Mouse (Mus musculus) MEL (cell line): Measurements from ENCODE around the gene Tmem145. TPM values are rescaled to one million over a fixed set of nuclear protein-coding genes. Genes with fewer than 3 reads are reported as not detected.

Experiments
- DNase-seq: peaks from one replicate; pipeline ENCODE4 v3.0.0; 2011; ENCODE audit warnings: low read depth, low spot score
- H3K27ac ChIP-seq: 2 replicates; pipeline ENCODE4 v1.5.1; 2012; ENCODE audit warnings: low read depth, mild to moderate bottlenecking, control low read depth, low read length, moderate library complexity; ENCODE audit not compliant: control insufficient read depth
- H3K27me3 ChIP-seq, 2 experiments: fragments of 150-350 bp in 1 of 2; sonication (generic) in 1 of 2; 2 replicates each; pipeline ENCODE4 v1.6.1; 2012; ENCODE audit warnings: low read length in 2 of 2, mild to moderate bottlenecking in 2 of 2, improper control_type of control experiment in 1 of 2, moderate library complexity in 1 of 2; ENCODE audit not compliant: insufficient read depth in 2 of 2, control insufficient read depth in 1 of 2
- H3K36me3 ChIP-seq, 2 experiments: 2 replicates each; pipeline ENCODE4 v1.6.1; 2012 to 2014; ENCODE audit warnings: low read length in 2 of 2, improper control_type of control experiment in 1 of 2, inconsistent platforms in 1 of 2, mild to moderate bottlenecking in 1 of 2; ENCODE audit not compliant: insufficient read depth in 2 of 2, control insufficient read depth in 1 of 2
- H3K4me1 ChIP-seq, 2 experiments: fragments of 150-350 bp in 1 of 2; sonication (generic) in 1 of 2; 2 replicates each; pipeline ENCODE4 v1.6.1; 2012; ENCODE audit warnings: low read length in 2 of 2, improper control_type of control experiment in 1 of 2, mild to moderate bottlenecking in 1 of 2; ENCODE audit not compliant: insufficient read depth in 2 of 2, control insufficient read depth in 1 of 2
- H3K4me3 ChIP-seq, 2 experiments: fragments of 150-350 bp in 1 of 2; sonication (generic) in 1 of 2; 2 replicates each; pipeline ENCODE4 v1.5.1; 2012; ENCODE audit warnings: low read depth in 2 of 2, low read length in 2 of 2, mild to moderate bottlenecking in 2 of 2, moderate library complexity in 2 of 2, control low read depth in 1 of 2, improper control_type of control experiment in 1 of 2; ENCODE audit not compliant: control insufficient read depth in 1 of 2, insufficient read depth in 1 of 2
- H3K79me2 ChIP-seq: 2 replicates; pipeline ENCODE4 v1.6.1; 2012; ENCODE audit warnings: mild to moderate bottlenecking, low read length, moderate library complexity; ENCODE audit not compliant: control insufficient read depth, poor library complexity, insufficient read depth
- H3K9ac ChIP-seq: 2 replicates; pipeline ENCODE4 v1.6.1; 2012; ENCODE audit warnings: low read depth, mild to moderate bottlenecking, control low read depth, low read length, moderate library complexity; ENCODE audit not compliant: control insufficient read depth, poor library complexity, severe bottlenecking
- H3K9me3 ChIP-seq: fragments of 150-350 bp; sonication (generic); replicated peaks from 2 replicates; pipeline ENCODE4 v1.6.1; 2012; ENCODE audit warnings: mild to moderate bottlenecking, low read length, improper control_type of control experiment, moderate library complexity; ENCODE audit not compliant: insufficient read depth
- CTCF ChIP-seq, 3 experiments: IDR thresholded peaks in 2 of 3; conservative IDR thresholded peaks in 1 of 3; 2 replicates each; pipeline ENCODE4 v1.5.1; 2011 to 2012; ENCODE audit warnings: low read length in 3 of 3, low read depth in 2 of 3, mild to moderate bottlenecking in 2 of 3, improper control_type of control experiment in 1 of 3, inconsistent platforms in 1 of 3, mixed read lengths in 1 of 3, moderate library complexity in 1 of 3; ENCODE audit not compliant: control insufficient read depth in 1 of 3, insufficient read depth in 1 of 3, poor library complexity in 1 of 3, severe bottlenecking in 1 of 3
- E2F4 ChIP-seq: IDR thresholded peaks from 2 replicates; pipeline ENCODE4 v1.6.1; 2011; ENCODE audit warnings: low read depth, low read length, improper control_type of control experiment, borderline replicate concordance
- ETS1 ChIP-seq: IDR thresholded peaks from 2 replicates; pipeline ENCODE4 v1.6.1; 2012; ENCODE audit warnings: low read depth, mild to moderate bottlenecking, inconsistent platforms, low read length, improper control_type of control experiment, moderate library complexity
- GABPA ChIP-seq: IDR thresholded peaks from 2 replicates; pipeline ENCODE4 v1.6.1; 2012; ENCODE audit warnings: low read depth, mild to moderate bottlenecking, inconsistent platforms, low read length, improper control_type of control experiment, moderate library complexity
- GATA1 ChIP-seq: IDR thresholded peaks from 2 replicates; pipeline ENCODE4 v1.6.1; 2011; ENCODE audit warnings: low read depth, low read length, improper control_type of control experiment
- JUND ChIP-seq: IDR thresholded peaks from 2 replicates; pipeline ENCODE4 v1.6.1; 2011; ENCODE audit warnings: low read depth, mild to moderate bottlenecking, improper control_type of control experiment, low read length
- MAX ChIP-seq: IDR thresholded peaks from 2 replicates; pipeline ENCODE4 v1.6.1; 2011; ENCODE audit warnings: low read length, improper control_type of control experiment
- MYC ChIP-seq: IDR thresholded peaks from 2 replicates; pipeline ENCODE4 v1.6.1; 2011; ENCODE audit warnings: low read depth, mild to moderate bottlenecking, low read length, improper control_type of control experiment, moderate library complexity
- NRF1 ChIP-seq: IDR thresholded peaks from 2 replicates; pipeline ENCODE4 v1.6.1; 2014; ENCODE audit warnings: low read depth, mild to moderate bottlenecking, inconsistent platforms, low read length, improper control_type of control experiment, moderate library complexity; ENCODE audit not compliant: poor library complexity, insufficient read depth, severe bottlenecking
- POLR2AphosphoS5 ChIP-seq: IDR thresholded peaks from 2 replicates; pipeline ENCODE4 v1.6.1; 2012; ENCODE audit warnings: low read depth, borderline replicate concordance, mild to moderate bottlenecking, inconsistent platforms, low read length, moderate library complexity, mixed read lengths
- SMC3 ChIP-seq: IDR thresholded peaks from 2 replicates; pipeline ENCODE4 v1.6.1; 2011; ENCODE audit warnings: low read depth, low read length, improper control_type of control experiment
- UBTF ChIP-seq: IDR thresholded peaks from 2 replicates; pipeline ENCODE4 v1.6.1; 2012; ENCODE audit warnings: low read depth, mild to moderate bottlenecking, inconsistent platforms, low read length, improper control_type of control experiment, moderate library complexity, borderline replicate concordance; ENCODE audit not compliant: insufficient read depth
- USF1 ChIP-seq: IDR thresholded peaks from 2 replicates; pipeline ENCODE4 v1.6.1; 2014; ENCODE audit warnings: low read depth, mild to moderate bottlenecking, inconsistent platforms, low read length, improper control_type of control experiment, moderate library complexity
- ZMIZ1 ChIP-seq: IDR thresholded peaks from 2 replicates; pipeline ENCODE4 v1.6.1; 2012; ENCODE audit warnings: low read depth, mild to moderate bottlenecking, inconsistent platforms, low read length, improper control_type of control experiment, moderate library complexity
- ZNF384 ChIP-seq: IDR thresholded peaks from 2 replicates; pipeline ENCODE4 v1.6.1; 2012; ENCODE audit warnings: low read depth, mild to moderate bottlenecking, inconsistent platforms, low read length, improper control_type of control experiment
- polyA plus RNA-seq, 2 experiments: library from polyadenylated mRNA; stranded (reverse) in 1 of 2; unstranded in 1 of 2; fragments of >175 nt in 1 of 2; fragments of >200 nt in 1 of 2; gene quantifications; 2 replicates each; pipeline versions ENCODE4 v1.2.1 to v1.2.4; 2012; ENCODE audit warnings: low replicate concordance in 2 of 2, low read depth in 1 of 2; ENCODE audit not compliant: insufficient read length in 2 of 2, insufficient read depth in 1 of 2, missing spikeins in 1 of 2
- total RNA-seq: library from RNA; depleted of rRNA; stranded (reverse); fragments of 300-350 nt; gene quantifications from 2 replicates; pipeline ENCODE4 v1.2.3, GENCODE M21; 2012

Gene Tmem145
- total and polyA plus RNA-seq, 3 experiments: not detected

DNA sequence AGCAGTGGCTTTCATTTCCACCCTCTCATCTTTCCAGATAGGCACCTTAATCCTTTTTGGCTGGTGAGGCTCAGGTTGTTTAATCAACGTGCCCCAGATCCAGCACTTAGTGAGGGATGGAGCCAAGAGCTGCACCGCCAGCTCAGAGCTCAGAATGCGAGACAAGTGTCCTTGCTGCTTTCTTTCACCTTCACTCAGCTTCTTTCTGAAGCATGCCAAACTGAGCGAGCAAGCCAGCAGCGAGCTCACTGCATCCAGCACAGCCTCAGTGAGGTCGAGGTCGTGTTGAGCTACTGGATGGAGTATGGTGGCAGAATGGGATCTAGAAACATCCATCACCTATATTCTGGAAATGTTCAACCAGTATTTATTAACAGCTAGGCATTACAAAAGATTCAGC is 7.4 kb downstream of the Tmem145 start:
- TF ChIP-seq E2F4: no peak
- no peak for DNase-seq
- H3K4me3 ChIP-seq: no peak overlapping the region

DNA sequence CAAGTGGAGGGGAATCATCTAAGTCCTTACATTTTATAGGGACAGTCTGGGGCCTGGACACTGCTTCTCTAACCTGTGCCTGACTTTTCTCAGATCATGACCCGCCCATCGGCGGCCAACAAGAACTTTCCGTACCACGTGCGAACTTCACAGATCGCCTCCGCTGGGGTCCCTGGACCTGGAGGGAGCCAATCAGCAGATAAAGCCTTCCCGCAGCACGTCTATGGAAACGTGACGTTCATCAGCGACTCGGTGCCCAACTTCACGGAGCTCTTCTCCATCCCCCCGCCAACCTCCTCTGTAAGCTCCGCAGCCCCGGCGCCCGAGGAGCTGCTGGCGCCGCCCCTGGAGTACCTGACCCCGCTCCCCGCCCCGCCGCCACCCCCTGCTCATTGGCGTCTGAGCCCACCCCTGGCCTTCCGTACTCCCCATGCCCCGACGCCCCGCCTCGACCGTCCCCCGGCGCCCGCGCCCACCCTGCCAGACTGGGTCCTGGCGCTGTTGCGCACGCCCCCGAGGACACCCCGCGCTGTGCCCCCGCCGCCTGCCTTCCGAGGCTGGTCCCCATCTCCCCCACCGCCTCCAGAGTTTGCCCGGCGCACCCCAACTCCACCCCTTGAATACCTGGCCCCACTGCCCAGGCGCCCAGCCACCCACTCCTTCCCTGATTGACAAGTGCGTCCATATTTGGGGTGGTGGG is 8.8 kb downstream of the Tmem145 start:
- Histone ChIP-seq H3K27me3 (peaks cover 0 to 2% of the 10 kb centered on the region in 2 experiments; a peak in 3 of 4 replicates), H3K36me3 (peaks cover 0 to 3% of the 10 kb centered on the region in 2 experiments; a peak in 2 of 4 replicates), H3K9ac (no peak overlapping the region), H3K79me2 (peaks cover 7% of the 10 kb centered on the region; the same call in 1 of the 2 replicates), H3K4me1 (peaks cover 0 to 10% of the 10 kb centered on the region in 2 experiments; a peak in 2 of 4 replicates), H3K9me3 (no peaks in the 10 kb centered on the region), H3K4me3 (no peak overlapping the region), H3K27ac (no peak overlapping the region)
- DNase-seq: no peak
- no peak for TF ChIP-seq GABPA
- no peak for TF ChIP-seq NRF1
- no peak for TF ChIP-seq USF1
- no peak for TF ChIP-seq MYC
- TF ChIP-seq POLR2AphosphoS5: no peak
- TF ChIP-seq ETS1: no peak
- no peak for TF ChIP-seq UBTF
- TF ChIP-seq JUND: no peak
- no peak for TF ChIP-seq ZNF384
- TF ChIP-seq ZMIZ1: no peak
- TF ChIP-seq CTCF (IDR thresholded peaks at IDR 0.05 in 2 of 3, conservative IDR thresholded peaks at IDR 0.05 in 1 of 3; ENCODE audit: control insufficient read depth in 1 of 3, insufficient read depth in 1 of 3, low read depth in 2 of 3, low read length in 3 of 3, poor library complexity in 1 of 3, severe bottlenecking in 1 of 3): no peak
- no peak for TF ChIP-seq GATA1
- TF ChIP-seq SMC3: no peak
- TF ChIP-seq MAX: no peak

More for the DNA sequence above, 7.4 kb downstream of the Tmem145 start:
- peaks cover 2% of the 10 kb centered on the region in 2 experiments; a peak in 3 of 4 replicates for H3K27me3 ChIP-seq
- H3K4me1 ChIP-seq: peaks cover 0 to 10% of the 10 kb centered on the region in 2 experiments; a peak in 2 of 4 replicates
- H3K9me3 ChIP-seq: no peaks in the 10 kb centered on the region
- H3K36me3 ChIP-seq: peaks cover 0 to 3% of the 10 kb centered on the region in 2 experiments; a peak in 2 of 4 replicates
- no peak overlapping the region for H3K9ac ChIP-seq
- no peak overlapping the region for H3K27ac ChIP-seq
- peaks cover 7% of the 10 kb centered on the region; the same call in 1 of the 2 replicates for H3K79me2 ChIP-seq
